Mouse (Mus musculus) testis, adult 10 weeks (tissue): ENCODE results near the gene 7530416G11Rik. TPM values are rescaled to one million over a fixed set of nuclear protein-coding genes. Genes with fewer than 3 reads are reported as not detected.

Source experiments
- polyA plus RNA-seq: library from polyadenylated mRNA; stranded (reverse); fragments of 350-450 nt; fragmentation: Illumina TruSeq; extraction: RNeasy Lipid Tissue Mini Kit (QIAGEN cat#74804); gene quantifications from one replicate; pipeline ENCODE4 v1.2.3, GENCODE M21; 2014; ENCODE audit warnings: low read depth, low replicate concordance

Gene 7530416G11Rik
- not detected for polyA plus RNA-seq

DNA sequence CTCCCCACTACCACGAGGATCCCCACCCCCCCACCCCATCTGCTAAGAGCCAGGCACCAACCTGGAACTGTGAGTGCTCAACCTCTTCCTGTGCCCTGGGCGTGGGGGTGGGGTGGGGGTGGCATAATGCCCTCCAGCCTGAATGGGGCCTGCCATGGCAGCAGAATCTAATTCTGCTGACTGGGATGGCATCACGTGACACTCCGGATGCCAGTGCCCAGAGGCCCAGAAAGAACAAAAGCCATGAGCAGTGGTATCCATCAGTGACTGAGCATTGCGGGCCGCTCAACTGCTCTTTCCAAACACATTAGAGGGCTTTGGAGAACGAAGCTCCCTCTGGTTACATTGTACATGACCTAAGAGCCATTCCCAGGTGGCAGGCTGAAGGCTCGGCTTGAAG, at the start of gene 7530416G11Rik:
7530416G11Rik (minus strand) TSS at position 101 of the 400 bp plus-strand sequence.

Other genes starting within 250 kb of the 7530416G11Rik start
- gene Atxn10, start 167.0 kb downstream of the 7530416G11Rik start, polyA plus RNA-seq: 240 TPM
- not detected for gene Wnt7b, start 79.2 kb upstream of the 7530416G11Rik start, polyA plus RNA-seq
- gene Ppara, start 231.8 kb upstream of the 7530416G11Rik start, polyA plus RNA-seq: 0.64 TPM